Mouse (Mus musculus) gastrocnemius, postnatal 25 days (tissue): ENCODE measurements at regions not wholly inside any gene's neighbourhood (a gene's known extent, or its start where the extent isn't known, plus 50 kb on each side); places are given as distances from the start of the nearest gene placed in this dataset.
A peak's percentile ranks its signal among the peaks of the same experiment; 100 is the strongest.

Experiments used
- DNase-seq: peaks from one replicate; pipeline ENCODE4 v3.0.0; 2022

DNA sequence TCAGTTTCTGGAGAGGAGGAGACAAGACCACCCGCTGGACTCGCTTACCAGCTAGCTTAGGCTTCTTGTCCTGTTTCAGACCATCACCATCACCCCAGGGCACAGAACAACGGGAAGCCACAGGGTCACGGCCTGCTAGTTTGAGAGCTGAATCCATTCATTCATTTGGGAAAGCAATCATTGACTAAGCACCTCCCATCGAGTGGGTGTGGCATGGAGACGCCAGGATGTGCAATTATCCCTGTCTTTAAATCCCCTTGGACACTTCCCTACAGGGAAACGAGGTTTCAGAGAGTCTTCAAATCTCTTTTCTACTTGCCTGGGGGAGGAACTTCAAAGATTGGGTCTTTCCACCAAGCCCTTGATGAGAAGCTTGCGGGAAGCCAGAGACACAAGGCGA, 108.7 kb downstream of the 2410131K14Rik start:
- no peak for DNase-seq

- no peak for DNase-seq
These were observed 109.1 kb downstream of the 2410131K14Rik start for GRCm38 (mm10) chr5:118354127-118354526.

DNA sequence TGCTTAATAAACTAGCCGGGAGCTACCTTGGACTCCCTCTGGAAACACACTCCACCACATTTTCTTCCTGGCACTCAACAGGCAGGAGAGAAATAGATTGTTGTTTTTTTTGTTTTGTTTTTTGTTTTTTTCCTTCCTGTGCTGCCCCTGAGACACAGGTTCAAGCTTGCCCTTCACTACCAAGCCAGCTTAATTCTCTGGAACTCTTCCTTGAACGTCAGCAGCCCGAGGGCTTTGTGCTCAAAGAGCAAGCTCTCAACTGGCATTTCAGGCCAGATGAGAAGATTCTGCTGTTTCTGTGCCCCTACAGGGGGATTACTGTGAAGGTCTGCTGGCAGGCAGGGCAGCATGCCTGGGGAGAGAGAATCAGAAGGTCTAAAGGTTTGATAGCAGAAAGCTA, 109.8 kb downstream of the 2410131K14Rik start:
- DNase-seq = no peak

DNA sequence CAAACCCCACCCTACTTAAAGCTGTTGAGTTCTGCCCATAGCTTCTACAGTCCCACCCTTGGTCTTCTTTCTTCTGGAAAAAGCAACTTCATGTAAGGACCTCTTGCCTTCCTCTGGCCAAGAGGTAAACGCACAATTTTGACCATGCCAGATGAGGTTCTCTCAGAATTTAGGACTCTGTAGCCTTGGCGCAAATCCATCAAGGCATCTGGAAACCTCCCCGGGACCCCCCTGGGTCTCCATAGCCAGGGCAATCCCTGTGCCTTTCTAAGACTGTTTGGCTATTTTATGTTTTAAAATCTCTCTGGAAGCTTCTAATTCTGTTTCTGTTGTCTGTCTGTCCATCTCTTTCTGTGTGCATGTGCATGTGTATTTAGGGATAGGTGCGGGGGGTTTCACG, 110.3 kb downstream of the 2410131K14Rik start:
- DNase-seq = no peak

DNA sequence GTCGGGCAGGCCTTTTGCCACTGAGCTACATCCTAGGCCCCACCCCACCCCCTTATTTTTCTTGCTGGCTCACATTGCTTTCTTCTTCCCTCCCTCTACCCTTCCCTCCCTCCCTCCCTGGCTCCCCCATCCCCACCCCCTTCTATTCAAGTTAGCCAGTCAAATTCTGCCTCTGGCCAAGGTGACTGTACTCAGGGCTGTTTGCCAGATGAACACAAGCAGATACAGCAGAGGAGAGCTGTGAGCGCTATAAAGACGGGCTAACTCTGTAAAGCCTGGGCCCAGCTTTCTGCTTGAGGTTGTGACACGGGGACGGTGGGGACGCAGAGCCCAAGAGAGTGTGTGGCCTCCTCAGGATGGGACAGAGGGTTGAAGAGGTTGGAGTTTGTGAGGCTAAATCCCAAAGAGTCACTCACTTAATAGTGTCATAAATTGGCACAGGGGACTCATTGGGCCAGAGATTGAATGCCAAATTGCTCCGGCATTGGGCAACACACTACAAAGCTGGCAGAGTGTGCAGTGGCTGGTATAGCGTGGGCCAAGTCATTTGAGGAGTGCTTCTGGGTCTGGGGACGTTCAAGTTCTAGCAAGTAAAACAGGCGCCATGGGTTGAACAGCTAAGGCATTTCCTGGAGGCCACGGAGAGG, 110.8 kb downstream of the 2410131K14Rik start:
- DNase-seq = no peak

DNA sequence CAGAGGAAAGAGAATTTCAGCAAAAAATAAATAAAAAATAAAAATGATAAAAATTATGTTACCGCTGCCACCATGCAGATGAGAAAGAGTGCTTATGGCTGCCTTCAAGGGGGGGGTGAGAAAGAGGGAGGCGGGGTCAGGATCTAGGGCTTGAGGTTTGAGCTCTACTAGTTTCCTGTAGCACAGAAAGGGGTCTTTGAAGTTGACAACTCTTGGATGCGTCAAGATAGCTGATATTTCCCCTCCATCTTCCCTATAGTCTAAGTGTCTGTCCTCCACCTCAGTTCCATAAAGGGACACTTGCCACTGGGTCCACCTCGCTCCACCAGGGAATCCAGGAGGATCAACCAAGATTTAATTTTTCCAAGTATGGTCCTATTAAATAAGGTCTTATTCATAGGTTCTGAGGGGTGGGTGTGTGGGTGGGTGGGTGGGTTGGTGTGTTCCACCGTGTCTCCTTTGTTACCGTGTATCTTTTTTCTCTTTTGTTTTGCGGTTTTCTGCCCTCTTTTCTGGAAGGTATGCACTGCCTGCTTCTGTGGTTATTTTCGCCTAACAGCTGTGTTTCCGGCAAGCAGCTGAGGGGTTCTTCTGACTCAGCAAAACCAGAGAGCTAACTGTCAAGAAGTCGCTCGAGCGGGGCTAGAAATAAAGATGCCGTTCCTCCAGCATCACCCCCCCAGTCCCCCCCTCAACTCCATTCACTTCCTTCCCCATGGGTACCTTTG, 114.8 kb downstream of the 2410131K14Rik start:
- DNase-seq = peak; percentile 33

GRCm38 (mm10) chr5:118360374-118361064, 115.5 kb downstream of the 2410131K14Rik start:
- no peak for DNase-seq

DNA sequence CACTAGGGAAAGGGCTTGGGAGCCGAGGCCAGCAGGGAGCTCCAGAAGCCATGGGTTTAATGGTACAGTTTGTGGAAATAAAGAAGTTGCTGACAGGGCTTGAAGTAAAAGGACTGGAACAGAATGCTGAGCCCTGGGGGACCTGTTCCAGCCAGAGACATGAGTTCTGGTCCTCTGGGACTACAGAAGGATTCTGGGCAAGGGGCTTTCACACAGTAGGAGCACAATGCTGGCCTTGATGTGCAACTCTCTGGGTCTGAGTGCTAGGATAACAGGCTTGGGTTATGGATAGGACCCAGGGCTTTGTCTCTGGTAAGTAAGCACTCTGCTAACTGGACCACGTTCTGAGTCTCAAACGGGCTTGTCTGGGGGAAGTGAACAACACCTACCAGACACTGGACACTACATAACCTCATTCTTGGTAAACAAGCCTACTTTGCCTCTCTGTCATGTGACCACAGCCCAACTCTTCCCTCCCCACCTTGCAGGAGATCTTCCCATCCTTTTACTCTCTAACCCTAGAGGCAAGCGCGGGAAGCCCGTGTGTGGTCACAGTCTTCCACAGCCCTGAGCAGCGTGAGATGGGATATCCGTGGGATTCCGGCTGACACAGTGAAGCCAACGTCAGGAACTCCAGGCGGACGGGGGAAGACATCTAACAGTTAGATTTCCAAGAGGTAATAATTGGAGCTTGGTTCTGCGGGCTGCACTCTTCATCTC, 116.3 kb downstream of the 2410131K14Rik start:
- DNase-seq = no peak

DNA sequence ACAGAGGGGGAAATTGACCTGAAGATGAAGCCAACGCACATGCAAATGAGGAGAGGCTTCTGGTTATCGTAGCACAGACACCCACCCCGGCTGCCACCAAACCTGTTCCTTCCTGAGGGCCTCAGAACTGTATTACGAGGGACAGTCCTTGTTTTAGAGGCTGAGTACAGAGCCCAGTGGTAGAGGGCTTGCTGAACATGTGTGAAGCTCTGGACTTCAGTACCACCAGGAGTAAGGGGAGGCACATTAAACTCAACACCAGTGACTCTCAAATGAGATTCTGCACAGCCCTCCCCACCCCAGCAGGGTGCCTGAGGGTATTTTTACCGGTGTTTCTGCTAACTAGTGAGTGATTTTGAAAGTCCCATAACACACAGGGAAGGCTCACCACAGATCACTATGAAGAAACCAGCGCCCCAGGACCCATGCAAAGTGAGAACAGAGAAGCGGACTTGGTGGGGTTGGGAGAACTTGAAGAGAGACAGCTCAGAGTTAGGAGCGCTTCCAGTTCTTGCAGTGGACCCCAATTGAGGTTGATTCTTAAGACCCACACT, 116.9 kb downstream of the 2410131K14Rik start:
- DNase-seq = no peak

- DNase-seq = no peak
These were observed 117.7 kb downstream of the 2410131K14Rik start for GRCm38 (mm10) chr5:118362738-118363137.

GRCm38 (mm10) chr5:118363154-118363553, 118.1 kb downstream of the 2410131K14Rik start:
- DNase-seq = no peak

DNA sequence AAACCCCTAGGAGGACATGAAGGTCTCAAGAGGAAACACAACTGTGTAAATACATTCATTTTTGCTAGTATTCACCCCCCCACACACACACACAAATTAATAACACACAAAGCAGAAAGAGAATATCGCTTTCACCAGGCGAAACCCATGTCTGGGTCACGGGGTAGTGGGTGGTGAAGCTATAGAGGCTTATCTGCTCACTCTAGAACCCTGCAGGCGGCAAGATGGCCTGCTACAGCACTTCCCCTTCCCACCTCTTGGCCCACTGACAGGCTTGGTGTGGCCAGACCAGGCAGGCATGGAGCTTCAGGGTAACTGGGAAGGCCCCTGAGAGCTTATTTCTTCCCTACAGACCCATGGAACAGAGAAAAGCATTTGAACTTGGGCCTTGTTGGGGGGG, 119.6 kb downstream of the 2410131K14Rik start:
- no peak for DNase-seq

GRCm38 (mm10) chr5:118365196-118365595, 120.2 kb downstream of the 2410131K14Rik start:
- DNase-seq = no peak

DNA sequence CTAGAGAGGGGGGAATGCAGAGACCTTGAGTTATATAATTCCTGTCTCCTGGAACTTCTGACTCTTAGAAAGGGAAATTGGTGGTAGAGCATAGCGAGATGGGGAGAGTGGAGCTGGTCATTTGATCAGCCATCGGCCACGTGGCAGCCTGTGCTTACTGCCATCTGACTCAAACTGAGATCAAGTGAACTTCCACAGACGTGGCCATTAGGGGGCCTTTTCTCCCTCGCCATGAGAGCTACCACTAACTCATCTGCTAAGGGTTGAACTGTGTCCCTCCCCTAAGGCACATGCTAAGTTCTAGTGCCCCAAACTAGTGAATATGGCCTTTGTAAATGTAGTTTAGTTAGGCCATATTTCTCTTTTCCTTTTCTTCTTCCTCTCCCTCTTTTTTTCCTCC, 120.6 kb downstream of the 2410131K14Rik start:
- no peak for DNase-seq

DNA sequence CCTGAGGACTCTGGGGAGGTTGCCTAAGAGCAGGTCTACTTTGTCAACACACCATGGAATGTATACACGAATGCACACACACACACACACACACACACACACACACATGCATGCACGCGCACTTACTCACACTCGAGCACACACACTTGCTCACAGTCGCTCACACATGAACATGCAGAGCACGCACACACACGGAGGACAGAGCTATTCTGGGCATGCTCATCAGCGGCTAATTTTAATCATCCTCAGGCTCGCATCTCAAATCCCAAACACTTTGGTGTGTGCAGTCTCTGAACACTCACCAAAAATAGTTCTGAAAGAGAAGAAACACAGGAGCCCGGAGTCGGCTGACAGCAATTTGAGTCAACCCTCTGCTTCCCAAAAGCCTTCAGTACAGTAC, 122.0 kb downstream of the 2410131K14Rik start:
- no peak for DNase-seq

- DNase-seq = no peak
These were observed 128.6 kb downstream of the 2410131K14Rik start for GRCm38 (mm10) chr5:118373581-118373981.

DNA sequence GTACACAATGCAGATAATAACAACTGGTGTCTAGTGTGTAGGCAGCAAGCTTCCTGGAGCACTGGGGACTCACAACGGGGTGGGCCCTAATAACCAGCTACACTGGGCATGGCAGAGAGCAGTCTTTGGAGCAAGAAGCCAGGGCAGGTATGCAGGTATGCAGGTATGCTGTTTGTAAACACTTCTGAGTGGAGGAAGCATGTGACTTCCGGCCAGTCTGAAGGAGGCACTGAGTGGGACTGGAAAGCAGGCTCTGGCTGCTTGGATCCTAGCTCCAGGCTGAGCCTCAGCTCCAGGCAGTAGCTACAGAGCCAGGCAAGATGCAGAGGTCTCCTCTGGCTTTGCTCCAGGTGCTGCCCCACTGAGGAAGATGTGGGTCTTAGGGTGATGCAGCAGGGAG, 129.9 kb downstream of the 2410131K14Rik start:
- no peak for DNase-seq

GRCm38 (mm10) chr5:118375916-118376315, 130.9 kb downstream of the 2410131K14Rik start:
- no peak for DNase-seq

- no peak for DNase-seq
These were observed 131.5 kb downstream of the 2410131K14Rik start for GRCm38 (mm10) chr5:118376478-118376877.

- DNase-seq = no peak
These were observed 132.4 kb downstream of the 2410131K14Rik start for GRCm38 (mm10) chr5:118377402-118377848.

DNA sequence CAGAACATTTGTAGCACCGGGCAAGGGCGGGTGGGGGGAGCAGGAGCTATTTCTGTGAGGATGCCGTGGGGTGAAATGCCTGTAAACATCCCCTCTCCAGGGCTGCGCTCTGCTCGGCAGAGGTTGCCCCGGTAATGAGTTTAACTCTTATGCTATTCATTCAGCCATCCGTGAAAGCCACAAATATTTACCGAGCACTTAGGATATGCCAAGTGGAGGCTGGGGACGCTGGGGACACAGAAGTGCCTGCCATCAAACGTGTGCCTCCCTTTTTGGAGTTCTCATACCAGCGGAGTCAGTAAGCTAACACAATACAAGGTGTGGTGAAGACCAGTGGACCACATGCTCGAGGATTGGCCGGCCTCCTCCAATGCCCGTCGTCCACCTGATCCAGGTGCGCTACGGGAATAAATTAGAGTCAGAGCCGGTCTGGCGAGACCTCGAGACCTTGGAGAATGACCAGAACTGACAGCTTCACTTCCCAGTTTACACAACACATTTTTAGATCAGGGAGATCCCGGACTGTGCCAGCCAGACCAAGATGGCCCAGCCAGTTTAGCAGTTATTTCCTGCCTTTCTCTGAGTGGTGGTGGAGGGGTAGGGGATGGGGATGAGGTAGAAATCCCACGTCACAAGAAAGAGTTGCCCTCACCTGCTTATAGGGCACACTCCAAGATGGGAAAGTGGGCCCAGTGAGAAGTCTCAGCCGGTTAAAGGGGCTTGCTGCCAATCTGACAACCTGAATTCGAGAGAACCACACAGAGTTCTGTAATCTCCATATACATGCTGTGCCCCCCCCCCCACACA, 134.4 kb downstream of the 2410131K14Rik start:
- no peak for DNase-seq
